Mouse (Mus musculus) stomach, postnatal 0 days (tissue): ENCODE measurements around the gene C2cd2. TPM values are rescaled to one million over a fixed set of nuclear protein-coding genes. Genes with fewer than 3 reads are reported as not detected.

Experiments used
- ATAC-seq: fragments of 200-750 bp; cut with Nextera tagmentation; 2 replicates; pipeline ENCODE4 v1.8.0; 2017; ENCODE audit not compliant: low FRiP score, low TSS enrichment
- DNase-seq: peaks from one replicate; pipeline ENCODE4 v3.0.0-alpha.2; 2016; ENCODE audit warnings: low spot score
- H3K27ac ChIP-seq: fragments of 300-500 bp; sonication (generic); replicated peaks from 2 replicates; pipeline ENCODE4 v1.5.1; 2014; ENCODE audit warnings: mild to moderate bottlenecking, control low read depth
- H3K27me3 ChIP-seq: fragments of 300-500 bp; sonication (generic); 2 replicates; pipeline ENCODE4 v1.6.1; 2014; ENCODE audit warnings: low read length; ENCODE audit not compliant: control insufficient read depth, insufficient read depth
- H3K36me3 ChIP-seq: fragments of 300-500 bp; sonication (generic); 2 replicates; pipeline ENCODE4 v1.6.1; 2014; ENCODE audit warnings: low read length, mixed read lengths; ENCODE audit not compliant: control insufficient read depth, insufficient read depth
- H3K4me1 ChIP-seq: fragments of 300-500 bp; sonication (generic); replicated peaks from 2 replicates; pipeline ENCODE4 v1.6.1; 2014; ENCODE audit warnings: antibody characterized with exemption; ENCODE audit not compliant: control insufficient read depth, insufficient read depth
- H3K4me2 ChIP-seq: fragments of 300-500 bp; sonication (generic); replicated peaks from 2 replicates; pipeline ENCODE4 v1.6.1; 2014; ENCODE audit warnings: low read depth, mild to moderate bottlenecking, control low read depth, moderate library complexity
- H3K4me3 ChIP-seq: fragments of 300-500 bp; sonication (generic); 2 replicates; pipeline ENCODE4 v1.5.1; 2014; ENCODE audit warnings: low read depth, low read length, control low read depth
- H3K9ac ChIP-seq: fragments of 300-500 bp; sonication (generic); 2 replicates; pipeline ENCODE4 v1.6.1; 2014; ENCODE audit warnings: mild to moderate bottlenecking, low read length, control low read depth, mixed read lengths
- H3K9me3 ChIP-seq: fragments of 300-500 bp; sonication (generic); 2 replicates; pipeline ENCODE4 v1.6.1; 2016; ENCODE audit warnings: low read length; ENCODE audit not compliant: control insufficient read depth
- CTCF ChIP-seq: IDR thresholded peaks from 2 replicates; pipeline ENCODE4 v1.5.1; 2016; ENCODE audit warnings: antibody characterized with exemption, low read depth, mild to moderate bottlenecking, moderate library complexity
- EP300 ChIP-seq: optimal IDR thresholded peaks from 2 replicates; pipeline ENCODE3; 2016; ENCODE audit warnings: antibody characterized with exemption
- WGBS: fragments of 180-500 bp; shearing (Covaris S2); extraction: QIAGEN DNeasy Blood & Tissue Kit; methylation state at CpG from one replicate; pipeline ENCODE4 v1.1.7; 2014; 5-methylcytosine and 5-hydroxymethylcytosine counted together
- polyA plus RNA-seq: library from polyadenylated mRNA; unstranded; fragments of >200 nt; fragmentation: Nextera tagmentation; extraction: Ambion mirVana; gene quantifications from 2 replicates; pipeline ENCODE4 v1.2.1, GENCODE M21; 2015

The C2cd2 gene
- polyA plus RNA-seq, 1 experiment from 2014 or later, result 14.0 TPM

DNA sequence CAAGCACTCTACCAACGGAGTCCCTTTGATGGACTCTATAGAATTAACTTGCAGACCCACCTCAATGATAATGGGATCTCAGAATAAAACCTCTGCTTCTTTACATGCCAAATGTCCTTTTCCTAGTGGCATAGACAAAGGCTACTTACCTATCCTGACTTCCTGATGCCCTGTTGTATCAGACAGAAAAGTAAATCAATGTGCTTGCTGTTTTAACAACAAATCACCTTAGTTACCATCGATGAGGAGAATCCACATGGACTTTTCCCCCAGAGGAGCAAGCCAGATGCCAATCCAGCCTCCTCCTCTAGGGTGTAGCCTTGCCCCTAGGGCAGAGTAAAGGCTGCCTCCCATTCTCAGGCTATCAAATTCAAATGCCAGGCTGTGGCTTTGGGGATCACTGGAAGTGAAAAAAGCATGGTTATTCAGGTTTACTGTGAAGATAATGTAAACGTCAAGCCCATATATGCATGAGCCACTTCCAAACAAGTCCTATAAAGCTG is 21.9 kb downstream of the C2cd2 start:
- no peak for DNase-seq
- no peak overlapping the region for H3K27ac ChIP-seq
- WGBS, result 91% methylated on average over 3 of the region's 3 CpGs
- no peak overlapping the region for H3K4me2 ChIP-seq
- no peaks in the 10 kb centered on the region for H3K4me1 ChIP-seq
- H3K27me3 ChIP-seq, result no peaks in the 10 kb centered on the region
- TF ChIP-seq CTCF, result no peak; the same call in 1 of the 2 replicates
- TF ChIP-seq EP300, result no peak
- no peak overlapping the region for H3K9ac ChIP-seq
- no peak for ATAC-seq
- no peaks in the 10 kb centered on the region; the same call in 1 of the 2 replicates for H3K36me3 ChIP-seq
- H3K9me3 ChIP-seq, result no peaks in the 10 kb centered on the region
- no peak overlapping the region for H3K4me3 ChIP-seq

DNA sequence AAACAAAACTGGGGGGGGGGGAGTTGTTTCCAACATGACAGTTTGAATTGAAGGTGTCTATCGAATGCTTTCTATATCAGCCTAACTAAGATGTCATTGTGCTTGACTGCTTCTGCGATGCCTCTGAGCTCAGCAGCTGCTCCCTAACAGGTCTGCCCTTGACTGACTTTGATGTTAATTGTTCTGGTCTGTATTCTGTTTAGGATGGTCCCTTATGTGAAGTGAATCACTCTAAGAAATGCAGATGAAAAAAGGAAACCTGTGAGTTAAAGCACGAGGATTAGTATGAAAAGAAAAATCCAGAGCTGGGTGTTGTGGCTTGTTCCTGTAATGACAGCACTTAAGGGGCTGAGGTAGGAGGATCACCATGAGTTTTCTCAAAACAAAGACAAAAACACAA is 26.6 kb downstream of the C2cd2 start:
- ATAC-seq (no peak), DNase-seq (no peak)
- Histone ChIP-seq H3K9ac (no peak overlapping the region), H3K36me3 (no peaks in the 10 kb centered on the region), H3K4me3 (no peak overlapping the region), H3K27ac (no peak overlapping the region), H3K4me2 (no peak overlapping the region), H3K4me1 (no peaks in the 10 kb centered on the region), H3K27me3 (no peaks in the 10 kb centered on the region), H3K9me3 (no peaks in the 10 kb centered on the region)
- TF ChIP-seq EP300 (no peak), CTCF (no peak)
- WGBS, result 87% methylated on average over 3 of the region's 3 CpGs

DNA sequence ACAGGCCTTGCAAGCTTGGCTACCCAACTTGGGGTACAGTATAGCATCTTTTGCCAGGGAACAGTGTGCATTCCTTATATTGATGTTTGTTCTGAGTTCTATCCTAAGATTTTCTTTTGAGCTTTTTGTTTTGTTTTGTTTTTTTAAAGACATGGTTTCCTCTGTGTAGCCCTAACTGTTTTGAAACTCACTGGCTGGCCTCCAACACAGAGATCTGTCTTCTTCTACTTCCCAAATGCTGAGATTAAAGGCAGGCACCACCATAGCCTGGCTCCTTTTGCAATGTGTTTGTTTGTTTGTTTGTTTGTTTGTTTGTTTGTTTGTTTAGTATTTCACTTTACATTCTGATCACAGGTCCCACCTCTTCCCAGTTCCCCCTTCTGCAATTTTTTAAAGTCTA is 32.2 kb downstream of the C2cd2 start:
- H3K4me3 ChIP-seq, result no peak overlapping the region
- no peaks in the 10 kb centered on the region for H3K9me3 ChIP-seq
- no peak for ATAC-seq
- no peak overlapping the region for H3K27ac ChIP-seq
- TF ChIP-seq CTCF (no peak), EP300 (no peak)
- DNase-seq, result no peak
- H3K27me3 ChIP-seq, result no peaks in the 10 kb centered on the region
- no peak overlapping the region for H3K4me2 ChIP-seq
- H3K9ac ChIP-seq, result no peak overlapping the region
- no peaks in the 10 kb centered on the region for H3K36me3 ChIP-seq
- H3K4me1 ChIP-seq, result no peaks in the 10 kb centered on the region

DNA sequence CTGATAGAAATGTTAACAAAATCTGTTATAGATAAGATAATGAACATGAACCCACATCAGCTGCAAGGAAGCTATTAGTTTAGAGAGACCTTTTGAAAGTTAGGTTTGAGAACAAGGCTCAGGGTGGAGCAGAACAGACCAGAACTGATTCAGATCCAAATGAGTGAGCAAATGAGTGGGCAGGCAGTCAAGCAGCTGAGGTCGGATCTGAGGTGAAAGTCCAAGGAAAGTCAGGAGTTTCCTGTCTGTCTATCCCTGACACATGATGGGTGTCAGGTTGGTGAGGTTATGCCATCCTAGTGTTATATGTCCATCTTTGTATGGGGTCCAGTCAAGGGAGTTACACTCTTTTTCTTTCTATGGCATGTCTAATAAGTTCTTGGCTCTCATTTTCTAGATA is 32.9 kb downstream of the C2cd2 start:
- Histone ChIP-seq H3K27ac (no peak overlapping the region), H3K4me3 (no peak overlapping the region), H3K36me3 (no peaks in the 10 kb centered on the region), H3K4me1 (no peaks in the 10 kb centered on the region), H3K4me2 (no peak overlapping the region), H3K9ac (no peak overlapping the region), H3K9me3 (no peaks in the 10 kb centered on the region), H3K27me3 (no peaks in the 10 kb centered on the region)
- DNase-seq, result no peak
- ATAC-seq, result no peak
- no peak for TF ChIP-seq CTCF
- no peak for TF ChIP-seq EP300
- 63% methylated on average over 1 of the region's 1 CpGs for WGBS

DNA sequence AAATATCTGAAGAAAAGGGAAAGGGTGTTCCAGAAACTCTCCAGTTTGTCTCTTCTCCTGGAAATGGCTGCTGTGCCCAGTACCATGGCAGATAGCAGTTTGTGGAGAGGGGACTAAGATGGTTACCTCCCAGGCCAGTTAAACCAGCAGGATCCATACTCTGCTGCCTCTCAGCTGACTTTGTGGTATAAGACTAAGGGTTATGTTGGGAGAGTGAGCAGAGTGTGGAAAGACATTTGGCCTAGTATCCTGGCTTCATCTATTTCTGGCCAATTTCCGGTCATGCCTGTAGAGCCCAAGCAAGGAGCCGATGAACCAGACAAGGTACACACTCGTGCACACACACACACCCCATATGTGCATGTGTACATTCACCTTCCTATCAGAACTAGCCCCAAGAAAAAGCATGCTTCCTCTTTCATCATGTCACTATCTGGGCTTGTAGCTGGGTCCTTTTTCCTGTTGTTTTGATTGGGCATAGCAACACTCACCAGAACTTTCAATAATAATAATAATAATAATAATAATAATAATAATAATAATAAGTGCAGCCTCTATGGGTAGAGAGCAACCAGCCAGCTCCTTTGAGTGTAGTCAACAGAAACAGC is 35.0 kb downstream of the C2cd2 start:
- H3K27ac ChIP-seq, result no peak overlapping the region
- H3K36me3 ChIP-seq, result no peaks in the 10 kb centered on the region
- no peak overlapping the region for H3K4me2 ChIP-seq
- no peak overlapping the region for H3K9ac ChIP-seq
- DNase-seq (no peak), ATAC-seq (no peak)
- WGBS, result 76% methylated on average over 3 of the region's 3 CpGs
- TF ChIP-seq EP300, result no peak
- TF ChIP-seq CTCF, result no peak
- H3K27me3 ChIP-seq, result no peaks in the 10 kb centered on the region
- H3K9me3 ChIP-seq, result no peaks in the 10 kb centered on the region
- no peak overlapping the region for H3K4me3 ChIP-seq
- H3K4me1 ChIP-seq, result no peaks in the 10 kb centered on the region

DNA sequence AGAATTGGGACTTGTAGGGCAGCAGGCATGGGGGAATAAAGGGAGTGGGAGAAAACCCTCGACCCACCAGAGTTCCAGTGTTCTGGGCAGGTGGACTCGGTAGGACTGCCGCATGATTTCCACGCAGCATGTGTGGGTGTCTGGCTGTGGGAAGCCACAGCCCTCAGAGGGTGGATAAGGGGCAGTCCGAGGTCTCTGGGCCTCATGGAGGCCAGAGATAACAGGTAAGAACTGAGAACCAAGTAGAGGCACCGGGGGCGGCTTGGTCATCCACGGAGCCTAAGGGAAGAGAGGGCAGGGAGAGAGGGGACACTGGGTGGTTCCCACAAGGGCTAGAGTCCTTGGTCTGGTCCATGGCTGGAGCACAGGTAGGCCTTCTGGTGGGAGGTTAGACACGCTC is 36.0 kb downstream of the C2cd2 start:
- 80% methylated on average over 9 of the region's 9 CpGs for WGBS
- no peak overlapping the region for H3K9ac ChIP-seq
- TF ChIP-seq CTCF (no peak), EP300 (no peak)
- H3K4me2 ChIP-seq, result no peak overlapping the region
- no peaks in the 10 kb centered on the region for H3K27me3 ChIP-seq
- H3K27ac ChIP-seq, result no peak overlapping the region
- no peaks in the 10 kb centered on the region for H3K4me1 ChIP-seq
- H3K9me3 ChIP-seq, result no peaks in the 10 kb centered on the region
- ATAC-seq (no peak), DNase-seq (no peak)
- no peaks in the 10 kb centered on the region for H3K36me3 ChIP-seq
- H3K4me3 ChIP-seq, result no peak overlapping the region
